Mouse (Mus musculus) thymus, adult 2 months (tissue): ENCODE results near the gene Cryba2.

Source experiments
- CTCF ChIP-seq: fragments of 200-500 bp; IDR thresholded peaks from 2 replicates; pipeline ENCODE4 v1.5.1; 2012; ENCODE audit warnings: mild to moderate bottlenecking, control low read depth, low read length, moderate library complexity, borderline replicate concordance; ENCODE audit not compliant: control insufficient read depth, poor library complexity, insufficient read depth; ENCODE audit errors: extremely low read depth
- POLR2A ChIP-seq: fragments of 200-500 bp; IDR thresholded peaks from 2 replicates; pipeline ENCODE4 v1.6.1; 2012; ENCODE audit warnings: mild to moderate bottlenecking, low read length, control low read depth, moderate library complexity; ENCODE audit not compliant: control insufficient read depth, poor library complexity, insufficient read depth; ENCODE audit errors: extremely low read depth

DNA sequence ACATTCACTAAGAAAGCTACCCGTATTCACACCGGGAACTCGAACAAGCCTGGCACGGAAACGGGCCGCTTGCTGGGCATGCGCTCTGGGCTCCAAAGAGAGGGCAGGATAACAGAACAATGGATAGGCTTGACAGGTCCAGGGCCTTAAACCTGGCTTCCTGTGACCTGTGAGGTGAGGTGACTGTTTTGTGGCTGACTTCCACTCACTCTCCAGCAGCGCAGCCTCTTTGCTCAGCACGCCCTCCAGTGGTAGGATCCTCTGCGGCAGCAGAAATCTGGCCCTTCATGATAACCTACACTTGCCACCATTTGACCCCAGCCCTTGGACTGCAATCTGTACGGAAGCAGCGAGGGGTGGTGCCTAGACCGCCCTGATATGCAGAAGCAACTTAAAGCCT is 22.8 kb upstream of the Cryba2 start:
- no peak for TF ChIP-seq CTCF
- no peak for TF ChIP-seq POLR2A
